Mouse (Mus musculus): Measurements from ENCODE around the gene Dip2c. TPM values are rescaled to one million over a fixed set of nuclear protein-coding genes. Genes with fewer than 3 reads are reported as not detected.

The Dip2c gene
- polyA plus RNA-seq, 1 experiment from 2014 or later: 2.6 TPM

DNA sequence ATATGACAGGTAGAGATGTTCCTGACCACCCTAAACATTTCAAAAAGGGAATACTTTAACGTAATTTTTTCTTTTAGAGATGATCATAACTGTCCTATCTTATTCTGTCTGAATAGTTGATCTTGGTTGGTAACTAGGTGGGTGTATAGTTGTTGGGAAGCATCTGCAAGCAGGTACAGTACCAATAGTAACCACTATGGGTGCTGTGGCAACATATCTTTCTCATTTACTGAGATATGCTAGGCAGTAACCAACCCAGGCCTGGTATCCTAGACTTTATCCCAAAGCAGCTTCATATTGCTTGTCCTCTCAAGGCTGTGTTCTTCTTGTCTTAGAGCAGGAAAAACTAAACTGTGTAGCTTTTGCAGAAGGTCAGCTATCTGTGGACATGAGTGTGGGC lies 113.0 kb downstream of the Dip2c start:
- WGBS: 87% methylated on average over 1 of the region's 1 CpGs
- no peaks in the 10 kb centered on the region for H3K27me3 ChIP-seq (ENCODE audit: control insufficient read depth, insufficient read depth, low read length)
- no peaks in the 10 kb centered on the region for H3K4me1 ChIP-seq (replicated peaks; ENCODE audit: control insufficient read depth, insufficient read depth)
- no peak for ATAC-seq (ENCODE audit: low FRiP score, low TSS enrichment)
- no peaks in the 10 kb centered on the region for H3K36me3 ChIP-seq (ENCODE audit: control insufficient read depth, insufficient read depth, low read length)
- no peak for DNase-seq (ENCODE audit: low spot score)
- H3K9ac ChIP-seq (ENCODE audit: low read length): no peak overlapping the region
- no peak overlapping the region for H3K4me2 ChIP-seq (replicated peaks; ENCODE audit: low read depth)
- H3K27ac ChIP-seq (replicated peaks): no peak overlapping the region
- H3K4me3 ChIP-seq (ENCODE audit: low read depth, low read length): no peak overlapping the region
- peak; percentile 55 for TF ChIP-seq CTCF (IDR thresholded peaks at IDR 0.05; ENCODE audit: low read depth)
- TF ChIP-seq EP300 (optimal IDR thresholded peaks at IDR 0.05): no peak
- 0 out of 2 replicates have a peak, but pooled peaks cover 2% of the 10 kb centered on the region for H3K9me3 ChIP-seq (ENCODE audit: control insufficient read depth, low read length)

DNA sequence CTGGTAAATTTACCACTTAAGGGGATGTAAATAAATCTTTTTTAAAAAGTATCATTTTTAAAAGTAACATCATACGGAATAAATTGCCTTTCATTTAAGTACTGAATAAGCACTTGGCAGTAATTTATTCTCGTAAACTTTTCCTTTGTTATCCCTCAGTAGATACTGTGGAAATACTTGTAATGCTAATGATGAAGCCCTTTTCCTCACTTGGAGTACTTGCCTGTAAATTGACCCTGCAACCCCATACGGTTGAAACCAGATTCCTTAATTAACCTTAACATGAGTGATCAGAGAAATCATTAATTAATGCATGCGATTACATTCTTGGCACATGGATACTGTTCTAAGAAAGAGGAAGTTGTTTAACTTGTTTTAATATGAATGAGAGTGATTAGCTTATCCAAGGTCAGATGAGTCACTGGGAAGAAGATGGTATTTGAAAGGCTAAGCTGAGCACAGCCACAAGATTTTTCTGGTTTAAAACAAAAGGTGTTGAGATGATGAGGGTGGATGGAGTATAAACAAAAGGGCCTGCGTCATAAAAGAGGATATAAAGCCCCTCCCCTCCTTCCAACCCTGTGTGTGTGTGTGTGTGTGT lies 114.0 kb downstream of the Dip2c start:
- no peak for TF ChIP-seq CTCF (IDR thresholded peaks at IDR 0.05; ENCODE audit: low read depth)
- TF ChIP-seq EP300 (optimal IDR thresholded peaks at IDR 0.05): no peak
- H3K4me3 ChIP-seq (ENCODE audit: low read depth, low read length): no peak overlapping the region
- H3K4me2 ChIP-seq (replicated peaks; ENCODE audit: low read depth): no peak overlapping the region
- no peak overlapping the region for H3K9ac ChIP-seq (ENCODE audit: low read length)
- no peaks in the 10 kb centered on the region for H3K36me3 ChIP-seq (ENCODE audit: control insufficient read depth, insufficient read depth, low read length)
- 43% methylated on average over 5 of the region's 5 CpGs for WGBS
- H3K9me3 ChIP-seq (ENCODE audit: control insufficient read depth, low read length): 0 out of 2 replicates have a peak, but pooled peaks cover 2% of the 10 kb centered on the region
- ATAC-seq (ENCODE audit: low FRiP score, low TSS enrichment) (peak; percentile 49; the same call in 1 of the 2 replicates), DNase-seq (ENCODE audit: low spot score) (no peak)
- H3K4me1 ChIP-seq (replicated peaks; ENCODE audit: control insufficient read depth, insufficient read depth): no peaks in the 10 kb centered on the region
- no peaks in the 10 kb centered on the region for H3K27me3 ChIP-seq (ENCODE audit: control insufficient read depth, insufficient read depth, low read length)
- no peak overlapping the region for H3K27ac ChIP-seq (replicated peaks)

DNA sequence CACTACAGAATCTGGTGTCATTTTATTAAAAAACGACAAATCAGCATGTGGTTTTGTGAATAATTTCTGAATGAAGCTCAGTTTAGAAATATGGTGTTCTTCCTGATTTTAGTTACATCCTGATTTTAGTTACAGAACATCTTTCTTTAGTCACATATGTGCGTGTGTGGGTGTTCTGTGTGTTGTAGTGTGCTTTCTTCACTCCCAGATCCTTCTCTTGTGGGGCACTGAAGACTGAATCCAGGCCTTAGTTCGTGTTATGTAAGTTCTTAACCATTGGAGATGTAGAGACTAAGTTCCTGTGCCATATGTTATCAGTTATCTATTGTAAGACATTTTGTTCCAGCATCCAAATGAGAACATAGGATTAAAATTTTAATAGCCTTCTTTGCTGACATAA lies 117.1 kb downstream of the Dip2c start:
- Histone ChIP-seq H3K4me2 (replicated peaks; ENCODE audit: low read depth) (no peak overlapping the region), H3K27me3 (ENCODE audit: control insufficient read depth, insufficient read depth, low read length) (no peaks in the 10 kb centered on the region), H3K9ac (ENCODE audit: low read length) (no peak overlapping the region), H3K4me3 (ENCODE audit: low read depth, low read length) (no peak overlapping the region), H3K36me3 (ENCODE audit: control insufficient read depth, insufficient read depth, low read length) (no peaks in the 10 kb centered on the region), H3K4me1 (replicated peaks; ENCODE audit: control insufficient read depth, insufficient read depth) (no peaks in the 10 kb centered on the region), H3K9me3 (ENCODE audit: control insufficient read depth, low read length) (no peaks in the 10 kb centered on the region), H3K27ac (replicated peaks) (no peak overlapping the region)
- TF ChIP-seq EP300 (optimal IDR thresholded peaks at IDR 0.05): no peak
- no peak for TF ChIP-seq CTCF (IDR thresholded peaks at IDR 0.05; ENCODE audit: low read depth)
- ATAC-seq (ENCODE audit: low FRiP score, low TSS enrichment) (no peak), DNase-seq (ENCODE audit: low spot score) (no peak)
- 89% methylated on average over 3 of the region's 3 CpGs for WGBS

DNA sequence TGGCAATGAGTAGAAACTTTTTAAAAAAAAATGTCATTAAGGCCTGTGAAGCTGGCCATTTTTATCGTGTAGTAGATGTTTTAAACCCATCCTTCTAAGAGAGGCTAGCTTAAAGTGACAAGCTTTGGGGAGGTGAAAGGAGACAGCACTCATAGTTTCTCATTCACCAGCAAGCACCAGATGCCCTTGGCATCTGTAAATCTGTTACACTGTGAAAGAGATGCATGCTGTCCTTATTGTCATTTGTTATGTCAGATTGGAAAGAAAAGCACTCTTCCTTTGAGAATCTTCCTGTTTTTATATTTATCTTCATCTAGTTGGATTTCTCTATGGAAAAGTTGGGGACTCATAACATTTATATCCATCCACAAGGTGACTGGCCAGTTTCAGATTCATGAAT lies 119.0 kb downstream of the Dip2c start:
- 49% methylated on average over 1 of the region's 1 CpGs for WGBS
- no peak for DNase-seq (ENCODE audit: low spot score)
- no peak for ATAC-seq (ENCODE audit: low FRiP score, low TSS enrichment)

DNA sequence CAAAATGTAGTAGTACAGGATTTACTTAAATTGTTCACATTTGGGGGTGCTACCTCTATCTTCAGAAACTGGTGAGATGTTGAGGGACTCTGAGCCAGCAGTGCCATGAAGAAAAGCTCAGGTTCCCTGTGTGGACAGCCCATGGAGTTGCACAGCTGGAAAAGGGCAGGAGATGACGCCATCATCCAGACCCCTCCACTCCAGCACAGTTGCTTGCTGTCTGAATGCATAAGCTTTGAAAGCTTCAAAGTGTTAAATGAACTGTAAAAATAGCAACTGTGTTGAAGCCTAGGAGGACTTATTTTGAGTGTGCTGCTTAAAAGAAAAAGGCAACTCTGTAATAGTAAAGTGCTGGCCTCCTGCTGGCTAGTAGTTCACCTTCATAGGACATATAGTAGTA lies 122.5 kb downstream of the Dip2c start:
- Histone ChIP-seq H3K9ac (ENCODE audit: low read length) (no peak overlapping the region), H3K36me3 (ENCODE audit: control insufficient read depth, insufficient read depth, low read length) (no peaks in the 10 kb centered on the region), H3K27me3 (ENCODE audit: control insufficient read depth, insufficient read depth, low read length) (no peaks in the 10 kb centered on the region), H3K4me2 (replicated peaks; ENCODE audit: low read depth) (no peak overlapping the region), H3K4me1 (replicated peaks; ENCODE audit: control insufficient read depth, insufficient read depth) (no peaks in the 10 kb centered on the region), H3K4me3 (ENCODE audit: low read depth, low read length) (no peak overlapping the region), H3K9me3 (ENCODE audit: control insufficient read depth, low read length) (no peaks in the 10 kb centered on the region), H3K27ac (replicated peaks) (no peak overlapping the region)
- ATAC-seq (ENCODE audit: low FRiP score, low TSS enrichment) (no peak), DNase-seq (ENCODE audit: low spot score) (no peak)
- TF ChIP-seq CTCF (IDR thresholded peaks at IDR 0.05; ENCODE audit: low read depth) (no peak), EP300 (optimal IDR thresholded peaks at IDR 0.05) (no peak)
- WGBS: 78% methylated on average over 1 of the region's 1 CpGs

More for the DNA sequence above, 119.0 kb downstream of the Dip2c start:
- H3K27ac ChIP-seq (replicated peaks): no peak overlapping the region
- no peaks in the 10 kb centered on the region for H3K4me1 ChIP-seq (replicated peaks; ENCODE audit: control insufficient read depth, insufficient read depth)
- no peak overlapping the region for H3K9ac ChIP-seq (ENCODE audit: low read length)
- TF ChIP-seq EP300 (optimal IDR thresholded peaks at IDR 0.05): no peak
- TF ChIP-seq CTCF (IDR thresholded peaks at IDR 0.05; ENCODE audit: low read depth): no peak
- H3K4me3 ChIP-seq (ENCODE audit: low read depth, low read length): no peak overlapping the region
- no peaks in the 10 kb centered on the region for H3K36me3 ChIP-seq (ENCODE audit: control insufficient read depth, insufficient read depth, low read length)
- no peaks in the 10 kb centered on the region for H3K27me3 ChIP-seq (ENCODE audit: control insufficient read depth, insufficient read depth, low read length)
- no peaks in the 10 kb centered on the region for H3K9me3 ChIP-seq (ENCODE audit: control insufficient read depth, low read length)
- no peak overlapping the region for H3K4me2 ChIP-seq (replicated peaks; ENCODE audit: low read depth)

DNA sequence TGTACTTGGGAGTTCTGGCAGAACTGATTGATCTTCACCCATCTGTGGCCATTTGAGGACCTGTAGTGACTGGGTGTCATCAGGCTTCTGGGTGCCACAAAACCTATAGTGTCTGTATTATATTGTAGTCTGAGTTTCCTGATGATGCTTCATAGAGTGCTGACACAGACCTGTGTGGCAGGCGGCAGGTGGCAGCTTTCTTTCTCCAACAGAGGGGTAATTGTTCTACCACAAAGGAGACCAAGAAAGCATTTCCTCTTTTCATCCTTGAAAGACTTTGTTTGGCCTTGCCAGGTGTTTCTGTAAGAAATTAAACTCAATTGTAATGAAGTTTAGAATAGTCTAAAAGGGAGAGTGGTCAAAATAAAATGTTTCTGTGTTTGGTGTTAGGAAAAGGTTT lies 129.1 kb downstream of the Dip2c start:
- no peak overlapping the region for H3K27ac ChIP-seq (replicated peaks)
- H3K9me3 ChIP-seq (ENCODE audit: control insufficient read depth, low read length): no peaks in the 10 kb centered on the region
- no peak overlapping the region for H3K9ac ChIP-seq (ENCODE audit: low read length)
- TF ChIP-seq EP300 (optimal IDR thresholded peaks at IDR 0.05): no peak
- no peak for TF ChIP-seq CTCF (IDR thresholded peaks at IDR 0.05; ENCODE audit: low read depth)
- H3K4me3 ChIP-seq (ENCODE audit: low read depth, low read length): no peak overlapping the region
- no peak overlapping the region for H3K4me2 ChIP-seq (replicated peaks; ENCODE audit: low read depth)
- no peaks in the 10 kb centered on the region for H3K27me3 ChIP-seq (ENCODE audit: control insufficient read depth, insufficient read depth, low read length)
- 51% methylated on average over 1 of the region's 1 CpGs for WGBS
- no peak for ATAC-seq (ENCODE audit: low FRiP score, low TSS enrichment)
- DNase-seq (ENCODE audit: low spot score): no peak
- no peaks in the 10 kb centered on the region for H3K36me3 ChIP-seq (ENCODE audit: control insufficient read depth, insufficient read depth, low read length)
- no peaks in the 10 kb centered on the region for H3K4me1 ChIP-seq (replicated peaks; ENCODE audit: control insufficient read depth, insufficient read depth)
